ENCODE assay signal across 26 mouse cellular contexts in genomic region chr16:48738429-48738828, GRCm38 (mm10). TPM values are rescaled to one million over a fixed set of nuclear protein-coding genes. Genes with fewer than 3 reads are reported as not detected.
DNase-seq lines count a peak whose midpoint lies in the region; ATAC-seq and TF ChIP-seq lines count a peak whose summit lies in the region.
"Had no signal": no experiment of that assay in that cellular context is flagged by ENCODE, and none has a peak within 500 bp of the region (broad histone marks: within the 10 kb centered on the region; RNA-seq: fewer than 3 reads in every experiment).

No protein-coding gene starts in this region.

- H3K27ac ChIP-seq in embryonic fibroblast, embryonic 13.5 days (ENCODE audit: insufficient read depth, low read length): peak overlapping the region; percentile 100
- no peak overlapping the region for H3K27ac ChIP-seq in midbrain, embryonic 16.5 days (ENCODE audit: low read length)
- H3K27ac ChIP-seq: embryonic facial prominence, embryonic 10.5 days; embryonic facial prominence, embryonic 12.5 days; forebrain, embryonic 10.5 days; forebrain, embryonic 12.5 days had no signal

- no peaks in the 10 kb centered on the region for H3K36me3 ChIP-seq in midbrain, embryonic 16.5 days (ENCODE audit: control insufficient read depth, insufficient read depth, low read length)
- H3K36me3 ChIP-seq: embryonic facial prominence, embryonic 10.5 days; embryonic facial prominence, embryonic 12.5 days; forebrain, embryonic 10.5 days; forebrain, embryonic 12.5 days; G1E had no signal

- no peak for TF ChIP-seq CTCF in embryonic fibroblast, embryonic 13.5 days (IDR thresholded peaks at IDR 0.05; ENCODE audit: borderline replicate concordance, insufficient read depth, low read length)

- H3K9ac ChIP-seq in midbrain, embryonic 16.5 days (ENCODE audit: low read depth, low read length): no peak overlapping the region
- H3K9ac ChIP-seq: embryonic facial prominence, embryonic 12.5 days; forebrain, embryonic 12.5 days had no signal

- 87% methylated on average over 2 of the region's 2 CpGs for WGBS in midbrain, embryonic 16.5 days

- peaks cover 9% of the 10 kb centered on the region for H3K4me1 ChIP-seq in embryonic fibroblast, embryonic 13.5 days (ENCODE audit: control insufficient read depth, insufficient read depth, low read length)
- no peaks in the 10 kb centered on the region for H3K4me1 ChIP-seq in midbrain, embryonic 16.5 days (ENCODE audit: control insufficient read depth, insufficient read depth, low read length)
- H3K4me1 ChIP-seq: embryonic facial prominence, embryonic 10.5 days; embryonic facial prominence, embryonic 12.5 days; forebrain, embryonic 10.5 days; forebrain, embryonic 12.5 days had no signal

- no peak overlapping the region for H3K4me3 ChIP-seq in embryonic fibroblast, embryonic 13.5 days (ENCODE audit: insufficient read depth, low read length)
- H3K4me3 ChIP-seq in midbrain, embryonic 16.5 days (ENCODE audit: low read depth, low read length): no peak overlapping the region
- H3K4me3 ChIP-seq: embryonic facial prominence, embryonic 10.5 days; embryonic facial prominence, embryonic 12.5 days; erythroblast, embryonic 14.5 days; forebrain, embryonic 10.5 days; forebrain, embryonic 12.5 days had no signal

- no peak for TF ChIP-seq POLR2A in embryonic fibroblast, embryonic 13.5 days (IDR thresholded peaks at IDR 0.05; ENCODE audit: low read depth, low read length)

- no peak for ATAC-seq in midbrain, embryonic 16.5 days
- ATAC-seq: activated CD4-positive, CD25-positive, alpha-beta regulatory T cell, adult 4 months; forebrain, embryonic 14.5 days; forebrain, embryonic 16.5 days; Patski had no signal

- peak; percentile 94 for DNase-seq in 3T3-L1 (ENCODE audit: low read depth, low spot score)
- peak; percentile 6 for DNase-seq in MN1 (ENCODE audit: low spot score)
- DNase-seq in heart, adult 18-20 months: no peak
- no peak for DNase-seq in layer of hippocampus, adult 11-12 months (ENCODE audit: low spot score)
- DNase-seq: adrenal gland, adult 8-10 months; adrenal gland, postnatal 14 days; adrenal gland, postnatal 36 days; cerebellum, adult 11-12 months; cerebellum, adult 2 months; cerebellum, adult 9-10 months; cerebellum, postnatal 10 days; cerebellum, postnatal 25 days had no signal

- no peaks in the 10 kb centered on the region for H3K9me3 ChIP-seq in midbrain, embryonic 16.5 days (replicated peaks; ENCODE audit: control insufficient read depth, low read length, poor library complexity, severe bottlenecking)
- H3K9me3 ChIP-seq: embryonic facial prominence, embryonic 10.5 days; embryonic facial prominence, embryonic 12.5 days; forebrain, embryonic 10.5 days; forebrain, embryonic 12.5 days; G1E had no signal

- no peak overlapping the region for H3K4me2 ChIP-seq in midbrain, embryonic 16.5 days (ENCODE audit: low read length)
- H3K4me2 ChIP-seq: embryonic facial prominence, embryonic 12.5 days; forebrain, embryonic 12.5 days had no signal

- no peaks in the 10 kb centered on the region for H3K27me3 ChIP-seq in midbrain, embryonic 16.5 days (ENCODE audit: control insufficient read depth, insufficient read depth, low read depth, low read length)
- H3K27me3 ChIP-seq: embryonic facial prominence, embryonic 12.5 days; forebrain, embryonic 12.5 days; Patski had no signal

RNA-seq across cellular contexts. Expression of gene Trat1, which starts 33.4 kb away (rescaled TPM):
- polyA plus RNA-seq in embryonic fibroblast, embryonic 13.5 days (2011; ENCODE audit: insufficient read length, low read depth, missing spikeins): not detected in 2 replicates
- total RNA-seq in heart, adult 18-20 months (2021): under 1 TPM in 1 of 2 experiments, not detected in 1; 0.15 TPM
- not detected in 2 replicates for polyA plus RNA-seq in midbrain, embryonic 16.5 days (2015; fragmentation: Nextera tagmentation; extraction: Ambion mirVana)
- total RNA-seq: adrenal gland, adult 18-20 months; adrenal gland, postnatal 14 days; adrenal gland, postnatal 36 days had no signal
- polyA plus RNA-seq: C2C12; embryonic facial prominence, embryonic 10.5 days; embryonic facial prominence, embryonic 12.5 days; erythroblast, embryonic 14.5 days; forebrain, embryonic 10.5 days; forebrain, embryonic 14.5 days; forebrain, embryonic 16.5 days; G1E; Patski had no signal

Comparison
In these comparisons a context has a peak if more than half of its experiments do, and no peak if none do; other contexts are left out.
1. DNase-seq: peak in 3T3-L1 (single experiment) and MN1 (single experiment); none in heart, adult 18-20 months (0 of 2) and layer of hippocampus, adult 11-12 months (single experiment).